Mouse (Mus musculus): ENCODE data around the gene Ppp1r15a. TPM values are rescaled to one million over a fixed set of nuclear protein-coding genes. Genes with fewer than 3 reads are reported as not detected.

Ppp1r15a gene
- 10 to 100 TPM; 28.6 to 63.5 TPM for total RNA-seq (2021)
- long read RNA-seq, experiment 1, transcript Ppp1r15a-201 (3 exons, 2,333 nt), result major isoform, 40 of 48 reads
- long read RNA-seq, experiment 1, transcript Ppp1r15a-202 (2 exons, 2,809 nt), result minor isoform, 8 of 48 reads
- long read RNA-seq, experiment 1, partial matches to known transcripts, result 0 of 48 reads
- long read RNA-seq, experiment 1, other reads (novel, unspliced or antisense), result 0 of 48 reads
- long read RNA-seq, experiment 2, transcript Ppp1r15a-202 (2 exons, 2,809 nt), result minor isoform, 5 of 50 reads
- long read RNA-seq, experiment 2, transcript Ppp1r15a-201 (3 exons, 2,333 nt), result major isoform, 44 of 50 reads
- long read RNA-seq, experiment 2, partial matches to known transcripts, result 0 of 50 reads
- long read RNA-seq, experiment 2, other reads (novel, unspliced or antisense), result 1 of 50 reads

- DNase-seq (ENCODE audit: low spot score), result peak; percentile 98
Observed at GRCm38 (mm10) chr7:45525809-45526473, at the start of gene Ppp1r15a, which contains the start of gene Plekha4. Ppp1r15a (minus strand) TSS chr7:45526268. Plekha4 (plus strand) TSS chr7:45526330.

GRCm38 (mm10) chr7:45574472-45575379 is 48.7 kb upstream of the Ppp1r15a start:
- DNase-seq (ENCODE audit: low spot score), result no peak

- DNase-seq (ENCODE audit: low spot score), result no peak
Observed at GRCm38 (mm10) chr7:45573954-45574353, 47.9 kb upstream of the Ppp1r15a start.

- DNase-seq (ENCODE audit: low spot score), result no peak
Observed at GRCm38 (mm10) chr7:45571966-45572365, 45.9 kb upstream of the Ppp1r15a start.

- peak; percentile 76 for DNase-seq (ENCODE audit: low spot score)
Observed at GRCm38 (mm10) chr7:45570103-45570741, 44.2 kb upstream of the Ppp1r15a start, which contains the start of gene Bcat2. Bcat2 (plus strand) TSS chr7:45570153.

- DNase-seq (ENCODE audit: low spot score), result no peak
Observed at GRCm38 (mm10) chr7:45568601-45569473, 42.8 kb upstream of the Ppp1r15a start.

- DNase-seq (ENCODE audit: low spot score), result peak; percentile 93
Observed at GRCm38 (mm10) chr7:45567780-45568516, 41.9 kb upstream of the Ppp1r15a start.

GRCm38 (mm10) chr7:45567112-45567779 is 41.2 kb upstream of the Ppp1r15a start:
- no peak for DNase-seq (ENCODE audit: low spot score)

GRCm38 (mm10) chr7:45565446-45565845 is 39.4 kb upstream of the Ppp1r15a start:
- no peak for DNase-seq (ENCODE audit: low spot score)

- no peak for DNase-seq (ENCODE audit: low spot score)
Observed at GRCm38 (mm10) chr7:45564811-45565210, 38.7 kb upstream of the Ppp1r15a start.

GRCm38 (mm10) chr7:45561624-45562520 is 35.8 kb upstream of the Ppp1r15a start:
- peak; percentile 67 for DNase-seq (ENCODE audit: low spot score)

- peak; percentile 87 for DNase-seq (ENCODE audit: low spot score)
Observed at GRCm38 (mm10) chr7:45560843-45561623, 35.0 kb upstream of the Ppp1r15a start.

- DNase-seq (ENCODE audit: low spot score), result no peak
Observed at GRCm38 (mm10) chr7:45560241-45560640, 34.2 kb upstream of the Ppp1r15a start.

GRCm38 (mm10) chr7:45558907-45559306 is 32.8 kb upstream of the Ppp1r15a start:
- DNase-seq (ENCODE audit: low spot score), result no peak

- peak; percentile 84 for DNase-seq (ENCODE audit: low spot score)
Observed at GRCm38 (mm10) chr7:45555787-45556186, 29.7 kb upstream of the Ppp1r15a start.

GRCm38 (mm10) chr7:45554744-45555143 is 28.7 kb upstream of the Ppp1r15a start, which contains the start of gene Hsd17b14:
Hsd17b14 (plus strand) TSS chr7:45554893.
- no peak for DNase-seq (ENCODE audit: low spot score)

- no peak for DNase-seq (ENCODE audit: low spot score)
Observed at GRCm38 (mm10) chr7:45553990-45554389, 27.9 kb upstream of the Ppp1r15a start.

All from gastrocnemius, adult 18-20 months (tissue).